Mouse (Mus musculus) frontal cortex, adult 2 months (tissue): ENCODE results near the gene Cacna1g. TPM values are rescaled to one million over a fixed set of nuclear protein-coding genes. Genes with fewer than 3 reads are reported as not detected.

Source experiments
- DNase-seq, 2 experiments: peaks; one replicate each; pipeline ENCODE4 v3.0.0; 2022; ENCODE audit warnings: low spot score in 1 of 2; ENCODE audit errors: extremely low spot score in 1 of 2
- polyA plus RNA-seq: library from polyadenylated mRNA; depleted of rRNA; stranded (reverse); fragments of >200 nt; gene quantifications from 2 replicates; pipeline ENCODE4 v1.2.3, GENCODE M21; 2012

The Cacna1g gene
- polyA plus RNA-seq, 1 experiment: 191 TPM

GRCm38 (mm10) chr11:94449886-94450285 lies 24.1 kb downstream of the Cacna1g start:
- DNase-seq: no peak

- DNase-seq: no peak
Measured at GRCm38 (mm10) chr11:94449239-94449638, 24.8 kb downstream of the Cacna1g start.

GRCm38 (mm10) chr11:94447017-94447416 lies 27.0 kb downstream of the Cacna1g start:
- DNase-seq: no peak

GRCm38 (mm10) chr11:94445300-94445699 lies 28.7 kb downstream of the Cacna1g start:
- DNase-seq: no peak

GRCm38 (mm10) chr11:94444829-94445228 lies 29.2 kb downstream of the Cacna1g start:
- no peak for DNase-seq

- no peak for DNase-seq
Measured at GRCm38 (mm10) chr11:94441752-94442151, 32.2 kb downstream of the Cacna1g start.

- DNase-seq: no peak
Measured at GRCm38 (mm10) chr11:94441122-94441521, 32.9 kb downstream of the Cacna1g start.

GRCm38 (mm10) chr11:94440421-94440820 lies 33.6 kb downstream of the Cacna1g start:
- no peak for DNase-seq

- DNase-seq: no peak
Measured at GRCm38 (mm10) chr11:94429011-94429651, 44.9 kb downstream of the Cacna1g start.

GRCm38 (mm10) chr11:94428091-94428835 lies 45.7 kb downstream of the Cacna1g start:
- DNase-seq: peak in 1 of 2 experiments; percentile 26

- peak; percentile 54 to 66 for DNase-seq
Measured at GRCm38 (mm10) chr11:94425656-94426055, 48.3 kb downstream of the Cacna1g start.

GRCm38 (mm10) chr11:94425215-94425614 lies 48.8 kb downstream of the Cacna1g start:
- no peak for DNase-seq

- DNase-seq: peak in 1 of 2 experiments; percentile 58
Measured at GRCm38 (mm10) chr11:94424380-94424779, 49.6 kb downstream of the Cacna1g start.

GRCm38 (mm10) chr11:94423855-94424254 lies 50.1 kb downstream of the Cacna1g start:
- DNase-seq: no peak

GRCm38 (mm10) chr11:94420991-94421390 lies 53.0 kb downstream of the Cacna1g start:
- DNase-seq: no peak

- peak in 1 of 2 experiments; percentile 72 for DNase-seq
Measured at GRCm38 (mm10) chr11:94420325-94420724, 53.7 kb downstream of the Cacna1g start.

- DNase-seq: no peak
Measured at GRCm38 (mm10) chr11:94419004-94419727, 54.8 kb downstream of the Cacna1g start.

GRCm38 (mm10) chr11:94414042-94414441 lies 60.0 kb downstream of the Cacna1g start:
- DNase-seq: no peak

- peak in 1 of 2 experiments; percentile 47 for DNase-seq
Measured at GRCm38 (mm10) chr11:94413516-94413915, 60.5 kb downstream of the Cacna1g start.

- DNase-seq: peak in 1 of 2 experiments; percentile 63
Measured at GRCm38 (mm10) chr11:94412998-94413469, 61.0 kb downstream of the Cacna1g start.

- DNase-seq: no peak
Measured at GRCm38 (mm10) chr11:94412562-94412961, 61.4 kb downstream of the Cacna1g start.
